Mouse (Mus musculus) lung, embryonic 14.5 days (tissue): ENCODE data around the gene C1qtnf5. TPM values are rescaled to one million over a fixed set of nuclear protein-coding genes. Genes with fewer than 3 reads are reported as not detected.

ENCODE experiments used
- ATAC-seq: fragments of 200-750 bp; cut with Nextera tagmentation; 2 replicates; pipeline ENCODE4 v1.8.0; 2017; ENCODE audit warnings: mild to moderate bottlenecking, moderate TSS enrichment, moderate library complexity; ENCODE audit not compliant: insufficient read depth
- DNase-seq: peaks from one replicate; pipeline ENCODE4 v3.0.0-alpha.2; 2015
- H3K27ac ChIP-seq: fragments of 300-500 bp; sonication (generic); 2 replicates; pipeline ENCODE4 v1.5.1; 2014; ENCODE audit warnings: low read depth, mild to moderate bottlenecking, moderate library complexity
- H3K27me3 ChIP-seq: fragments of 300-500 bp; sonication (generic); 2 replicates; pipeline ENCODE4 v1.6.1; 2014; ENCODE audit warnings: low read length, control low read depth; ENCODE audit not compliant: insufficient read depth
- H3K36me3 ChIP-seq: fragments of 300-500 bp; sonication (generic); 2 replicates; pipeline ENCODE4 v1.6.1; 2014; ENCODE audit warnings: control low read depth; ENCODE audit not compliant: insufficient read depth
- H3K4me1 ChIP-seq: fragments of 300-500 bp; sonication (generic); 2 replicates; pipeline ENCODE4 v1.6.1; 2014; ENCODE audit warnings: antibody characterized with exemption, control low read depth; ENCODE audit not compliant: insufficient read depth
- H3K4me2 ChIP-seq: fragments of 300-500 bp; sonication (generic); 2 replicates; pipeline ENCODE4 v1.6.1; 2014; ENCODE audit warnings: mild to moderate bottlenecking
- H3K4me3 ChIP-seq: fragments of 300-500 bp; sonication (generic); 2 replicates; pipeline ENCODE4 v1.5.1; 2014; ENCODE audit warnings: low read depth, low read length
- H3K9ac ChIP-seq: fragments of 300-500 bp; sonication (generic); 2 replicates; pipeline ENCODE4 v1.6.1; 2014
- H3K9me3 ChIP-seq: fragments of 300-500 bp; sonication (generic); 2 replicates; pipeline ENCODE4 v1.6.1; 2016; ENCODE audit warnings: low read depth, low read length, control low read depth
- CTCF ChIP-seq: IDR thresholded peaks from 2 replicates; pipeline ENCODE4 v1.5.1; 2016; ENCODE audit warnings: antibody characterized with exemption, low read depth
- WGBS: fragments of 180-500 bp; shearing (Covaris S2); extraction: QIAGEN DNeasy Blood & Tissue Kit; methylation state at CpG from one replicate; pipeline ENCODE4 v1.1.7; 2014; 5-methylcytosine and 5-hydroxymethylcytosine counted together
- polyA plus RNA-seq: library from polyadenylated mRNA; unstranded; fragments of >200 nt; fragmentation: Nextera tagmentation; extraction: Ambion mirVana; gene quantifications from 2 replicates; pipeline ENCODE4 v1.2.1, GENCODE M21; 2014

C1qtnf5 gene
- polyA plus RNA-seq, 1 experiment from 2014 or later: 5.0 TPM

GRCm38 (mm10) chr9:44130581-44131275 is 23.7 kb downstream of the C1qtnf5 start:
- H3K9ac ChIP-seq: 0 out of 2 replicates have a peak overlapping the region, but pooled peaks have one; percentile 61
- peak; percentile 65 for DNase-seq
- WGBS: 19% methylated on average over 19 of the region's 19 CpGs

GRCm38 (mm10) chr9:44131276-44131590 is 24.2 kb downstream of the C1qtnf5 start:
- no peak overlapping the region; the same call in 1 of the 2 replicates for H3K9ac ChIP-seq
- H3K4me2 ChIP-seq: peak overlapping the region; percentile 83
- DNase-seq (no peak), ATAC-seq (no peak)
- H3K36me3 ChIP-seq: no peaks in the 10 kb centered on the region
- TF ChIP-seq CTCF: no peak
- peak overlapping the region; percentile 92; the same call in 1 of the 2 replicates for H3K27ac ChIP-seq
- no peaks in the 10 kb centered on the region for H3K9me3 ChIP-seq
- WGBS: 39% methylated on average over 7 of the region's 7 CpGs
- peaks cover 22% of the 10 kb centered on the region for H3K4me1 ChIP-seq
- H3K27me3 ChIP-seq: peaks cover 8% of the 10 kb centered on the region
- 0 out of 2 replicates have a peak overlapping the region, but pooled peaks have one; percentile 3 for H3K4me3 ChIP-seq

More at GRCm38 (mm10) chr9:44130581-44131275, 23.7 kb downstream of the C1qtnf5 start:
- no peak for TF ChIP-seq CTCF
- peak overlapping the region; percentile 83 for H3K4me2 ChIP-seq
- H3K27me3 ChIP-seq: peaks cover 8% of the 10 kb centered on the region
- peak; percentile 41 for ATAC-seq
- no peaks in the 10 kb centered on the region for H3K36me3 ChIP-seq
- H3K9me3 ChIP-seq: no peaks in the 10 kb centered on the region
- peak overlapping the region; percentile 39 for H3K4me3 ChIP-seq
- H3K4me1 ChIP-seq: peaks cover 18% of the 10 kb centered on the region
- peak overlapping the region; percentile 92 for H3K27ac ChIP-seq

- H3K4me2 ChIP-seq: peak overlapping the region; percentile 89; the same call in 1 of the 2 replicates
- TF ChIP-seq CTCF: no peak
- H3K4me3 ChIP-seq: no peak overlapping the region
- peaks cover 20% of the 10 kb centered on the region for H3K4me1 ChIP-seq
- DNase-seq (no peak), ATAC-seq (no peak)
- H3K27me3 ChIP-seq: peaks cover 8% of the 10 kb centered on the region
- H3K36me3 ChIP-seq: peaks cover 7% of the 10 kb centered on the region
- H3K9me3 ChIP-seq: no peaks in the 10 kb centered on the region
- WGBS: 47% methylated on average over 5 of the region's 5 CpGs
- H3K9ac ChIP-seq: no peak overlapping the region
- peak overlapping the region; percentile 40; the same call in 1 of the 2 replicates for H3K27ac ChIP-seq
Measured at GRCm38 (mm10) chr9:44132200-44132599, 25.2 kb downstream of the C1qtnf5 start.

- Histone ChIP-seq H3K4me1 (peaks cover 20% of the 10 kb centered on the region), H3K9ac (peak overlapping the region; percentile 2; the same call in 1 of the 2 replicates), H3K27me3 (peaks cover 8% of the 10 kb centered on the region), H3K36me3 (peaks cover 12% of the 10 kb centered on the region), H3K9me3 (no peaks in the 10 kb centered on the region), H3K27ac (peak overlapping the region; percentile 81; the same call in 1 of the 2 replicates), H3K4me3 (peak overlapping the region; percentile 61), H3K4me2 (peak overlapping the region; percentile 89)
- DNase-seq: no peak
- WGBS: 6% methylated on average over 2 of the region's 2 CpGs
- no peak for TF ChIP-seq CTCF
- ATAC-seq: no peak
Measured at GRCm38 (mm10) chr9:44133287-44133686, 26.2 kb downstream of the C1qtnf5 start.

- Histone ChIP-seq H3K36me3 (peaks cover 21% of the 10 kb centered on the region), H3K9ac (peak within 1 kb of the TSS; percentile 68), H3K4me1 (peaks cover 20% of the 10 kb centered on the region), H3K4me3 (peak within 1 kb of the TSS; percentile 61), H3K27me3 (peaks cover 8% of the 10 kb centered on the region), H3K4me2 (peak within 1 kb of the TSS; percentile 89), H3K9me3 (no peaks in the 10 kb centered on the region), H3K27ac (peak within 1 kb of the TSS; percentile 81)
- DNase-seq (peak; percentile 79), ATAC-seq (peak; percentile 16)
- WGBS: under 1% methylated on average over 53 of the region's 55 CpGs
- TF ChIP-seq CTCF: peak; percentile 18; the same call in 1 of the 2 replicates
Measured at GRCm38 (mm10) chr9:44134101-44134850, 27.2 kb downstream of the C1qtnf5 start, which contains the start of gene Mcam. Mcam (plus strand) TSS chr9:44134469.

- Histone ChIP-seq H3K4me3 (peak overlapping the region; percentile 61), H3K4me2 (peak overlapping the region; percentile 89), H3K9ac (peak overlapping the region; percentile 68), H3K27me3 (peaks cover 8% of the 10 kb centered on the region), H3K9me3 (no peaks in the 10 kb centered on the region), H3K27ac (peak overlapping the region; percentile 81), H3K36me3 (peaks cover 29% of the 10 kb centered on the region), H3K4me1 (peaks cover 16% of the 10 kb centered on the region)
- WGBS: 2% methylated on average over 48 of the region's 49 CpGs
- DNase-seq (peak; percentile 67), ATAC-seq (peak; percentile 1; the same call in 1 of the 2 replicates)
- no peak; the same call in 1 of the 2 replicates for TF ChIP-seq CTCF
Measured at GRCm38 (mm10) chr9:44134851-44135730, 28.0 kb downstream of the C1qtnf5 start.
